Mouse (Mus musculus): ENCODE measurements at regions not wholly inside any gene's neighbourhood (a gene's known extent, or its start where the extent isn't known, plus 50 kb on each side); places are given as distances from the start of the nearest gene placed in this dataset.

DNA sequence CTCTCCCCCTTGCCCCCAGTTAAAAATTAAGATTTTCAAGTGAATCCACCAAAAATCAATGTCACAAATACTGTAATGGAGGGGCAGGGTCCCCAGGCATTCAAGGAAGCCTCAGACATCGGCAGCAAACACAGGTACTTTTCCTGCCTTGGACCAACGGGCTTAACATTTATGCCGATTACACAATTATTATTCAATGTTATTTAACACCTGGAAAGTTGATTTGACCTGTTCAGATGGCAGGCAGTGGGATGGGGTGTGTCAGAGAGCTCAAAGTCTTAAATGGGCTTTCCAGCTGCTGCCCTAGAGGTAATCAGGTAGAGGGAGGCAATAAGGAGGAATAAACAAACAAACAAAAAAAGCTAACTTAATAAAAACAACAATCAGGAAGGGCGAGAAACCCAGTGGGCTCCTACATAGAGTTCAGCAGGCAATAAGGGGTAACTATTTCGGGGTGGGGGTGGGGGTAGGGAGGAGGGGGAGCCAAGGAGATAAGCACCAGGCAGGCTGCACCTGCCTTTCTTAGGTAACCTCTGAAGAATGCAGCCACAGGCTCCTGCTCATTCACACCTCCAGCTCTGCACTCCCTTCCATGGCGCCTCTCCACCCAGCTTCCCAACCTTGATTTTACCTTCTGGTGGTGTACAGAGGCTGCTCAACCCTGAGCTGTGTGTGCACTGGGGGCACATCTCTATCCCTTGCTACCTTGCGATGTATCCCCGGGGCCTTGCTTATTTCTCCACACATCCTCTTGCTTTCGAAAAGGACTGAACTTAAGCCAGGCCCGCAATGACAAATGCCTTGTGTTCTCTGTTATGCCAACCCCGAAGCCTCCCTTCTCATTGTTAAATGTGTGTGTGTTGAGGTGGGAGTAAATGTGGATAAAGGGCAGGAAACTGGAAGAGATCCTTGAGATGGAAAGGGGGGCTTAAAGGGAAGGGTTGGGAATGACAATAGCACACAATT lies 168.9 kb upstream of the Id2 start:
- DNase-seq (ENCODE audit: low spot score in 2 of 2) = no peak

DNA sequence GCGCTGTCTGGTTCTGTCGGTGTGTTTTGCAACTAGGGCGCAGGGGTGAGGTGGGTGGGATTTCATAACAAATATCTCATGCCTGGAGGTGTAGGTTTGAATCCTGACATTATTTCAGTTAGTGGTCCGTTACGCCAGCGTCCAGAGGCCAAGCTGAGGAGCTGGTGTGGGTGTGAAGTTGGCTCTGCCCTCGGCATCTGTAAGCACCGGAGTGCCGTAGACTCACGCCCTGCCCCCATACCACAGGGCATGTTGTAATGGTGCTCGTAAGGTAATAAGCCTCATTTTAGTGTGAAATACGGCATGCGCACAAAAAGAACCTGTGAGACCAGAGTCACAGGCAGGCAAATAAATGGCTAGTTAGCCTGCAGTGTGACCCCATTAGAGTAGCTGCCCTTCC lies 168.1 kb upstream of the Id2 start:
- no peak for DNase-seq (ENCODE audit: low spot score in 2 of 2)

DNA sequence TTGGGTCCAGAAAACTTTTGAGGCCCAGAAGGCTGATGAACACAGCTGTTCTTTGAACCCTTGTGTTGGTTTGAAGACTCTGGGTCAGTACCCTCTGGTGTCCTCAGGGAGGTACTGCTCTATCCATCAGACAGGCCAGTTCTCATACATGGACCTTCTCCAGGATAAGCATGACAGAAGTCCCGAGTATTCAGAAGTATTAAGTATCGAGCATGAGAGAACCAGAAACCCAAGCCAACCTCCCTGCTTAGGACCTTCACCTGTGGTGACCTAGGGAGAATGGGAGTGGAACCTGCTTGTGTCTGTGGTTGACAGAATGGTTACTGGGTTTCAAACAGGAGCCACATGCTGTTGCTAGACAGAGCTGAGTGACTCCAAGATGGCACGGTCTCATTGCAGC lies 167.5 kb upstream of the Id2 start:
- no peak for DNase-seq (ENCODE audit: low spot score in 2 of 2)

DNA sequence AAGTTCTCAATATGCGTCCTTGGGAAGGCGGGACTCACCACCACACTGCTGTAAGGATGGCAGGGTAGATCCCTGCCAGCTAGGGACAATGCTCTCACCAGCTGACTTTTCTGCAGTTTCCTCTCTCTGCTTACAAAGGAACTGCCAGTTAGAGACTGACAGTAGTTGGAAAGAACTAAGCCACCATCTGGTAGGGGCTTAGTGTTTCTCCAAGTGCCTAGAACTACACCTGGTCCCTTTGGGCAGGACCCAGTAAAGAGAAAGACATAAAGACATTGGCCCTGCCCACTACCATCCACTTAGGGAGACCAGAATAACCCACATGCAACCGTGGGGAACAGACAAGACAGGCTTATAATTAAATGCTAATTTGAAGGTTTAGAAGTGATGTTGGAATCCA lies 165.5 kb upstream of the Id2 start:
- no peak for DNase-seq (ENCODE audit: low spot score in 2 of 2)

DNA sequence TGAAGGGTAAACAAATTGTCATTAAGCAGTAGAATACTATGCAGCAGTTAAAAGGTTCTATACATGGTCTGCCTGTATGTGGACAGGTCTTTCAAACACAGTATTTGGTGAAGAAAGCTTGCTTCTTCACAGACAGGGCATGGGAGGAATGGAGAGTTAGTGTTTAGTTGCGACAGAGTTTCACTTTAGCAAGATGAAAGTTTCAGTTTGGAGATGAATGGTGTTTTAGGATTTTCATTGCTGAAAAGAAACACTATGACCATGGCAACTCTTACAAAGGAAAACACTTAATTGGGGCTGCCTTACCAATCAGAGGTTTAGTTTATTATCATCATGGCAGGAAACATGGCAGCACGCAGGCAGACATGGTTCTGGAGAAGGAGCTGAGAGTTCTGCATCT lies 162.2 kb upstream of the Id2 start:
- DNase-seq (ENCODE audit: low spot score in 2 of 2) = no peak

DNA sequence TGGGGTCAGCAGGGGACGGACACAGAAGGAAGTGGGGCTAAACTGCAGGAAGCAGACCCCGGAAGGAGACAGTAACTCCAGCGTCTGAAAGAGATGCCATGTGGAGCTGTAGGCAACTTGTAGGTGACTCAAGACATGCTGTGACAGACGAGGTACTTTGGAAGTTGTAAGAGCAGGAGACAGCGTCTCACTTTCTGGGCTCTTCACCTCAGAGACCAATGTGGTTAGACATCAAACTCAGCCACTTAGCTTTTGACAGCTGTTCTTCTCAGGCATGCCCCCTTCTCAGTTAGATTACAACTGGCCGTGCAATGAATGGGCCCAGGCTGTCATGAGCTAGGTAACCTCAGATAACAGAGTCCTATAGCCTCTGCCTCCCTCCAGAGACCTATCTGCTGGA lies 159.3 kb upstream of the Id2 start:
- no peak for DNase-seq (ENCODE audit: low spot score in 2 of 2)

DNA sequence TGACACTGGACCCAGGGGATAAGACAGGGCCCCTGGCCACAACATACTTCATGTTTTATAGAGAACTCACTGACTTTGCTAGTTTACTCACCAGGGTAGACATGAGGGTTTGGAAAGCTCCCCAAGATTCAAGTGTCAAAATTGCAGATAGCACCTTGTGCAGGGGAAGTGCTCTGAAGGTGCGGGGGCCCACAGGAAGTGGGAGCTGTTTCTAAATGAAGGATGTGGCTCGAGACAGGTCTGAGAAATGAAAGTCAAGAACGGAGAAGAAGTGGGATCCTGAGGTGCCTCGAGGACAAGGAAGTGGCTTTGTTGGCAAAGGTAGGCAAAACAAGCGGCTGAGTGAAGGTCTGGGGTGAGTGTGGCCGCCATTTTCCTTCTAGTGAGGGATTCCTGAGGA lies 157.8 kb upstream of the Id2 start:
- DNase-seq (ENCODE audit: low spot score in 2 of 2) = no peak

DNA sequence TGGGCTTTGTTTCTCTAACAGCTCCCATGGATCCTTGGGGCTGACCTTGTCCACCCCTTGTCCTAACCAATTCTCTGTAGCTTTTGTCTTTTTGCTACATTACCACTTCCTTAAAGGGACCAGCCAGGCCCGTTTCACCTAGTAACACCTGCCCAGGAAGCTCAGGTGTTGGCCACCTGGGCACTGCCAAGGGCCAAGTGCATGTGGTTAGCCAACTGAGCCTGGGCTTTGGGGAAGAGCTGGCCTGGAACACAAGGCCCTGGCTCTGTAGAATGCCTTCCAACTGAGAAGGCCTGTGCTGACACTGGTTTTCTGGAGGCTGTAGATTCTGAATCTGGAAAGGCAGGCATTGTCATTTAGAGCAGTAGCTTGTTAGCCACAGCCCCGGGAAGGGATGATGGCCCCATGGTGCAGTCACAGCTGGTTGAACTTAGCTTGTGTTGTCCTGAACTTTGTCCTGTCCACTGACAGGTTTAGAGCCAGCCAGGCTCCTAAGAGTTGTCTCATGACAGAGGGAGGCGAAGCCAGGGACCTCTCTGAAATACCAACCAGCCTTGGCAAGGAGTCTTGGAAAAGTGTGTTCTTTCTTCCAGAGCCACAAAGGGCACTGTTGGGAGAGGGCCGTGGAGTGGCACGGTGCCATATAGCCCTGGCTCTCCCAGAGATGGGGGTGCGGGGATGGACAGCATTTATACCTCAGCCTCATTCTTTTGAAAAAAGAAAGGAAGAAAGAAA lies 156.0 kb upstream of the Id2 start:
- DNase-seq (ENCODE audit: low spot score in 2 of 2) = no peak

DNA sequence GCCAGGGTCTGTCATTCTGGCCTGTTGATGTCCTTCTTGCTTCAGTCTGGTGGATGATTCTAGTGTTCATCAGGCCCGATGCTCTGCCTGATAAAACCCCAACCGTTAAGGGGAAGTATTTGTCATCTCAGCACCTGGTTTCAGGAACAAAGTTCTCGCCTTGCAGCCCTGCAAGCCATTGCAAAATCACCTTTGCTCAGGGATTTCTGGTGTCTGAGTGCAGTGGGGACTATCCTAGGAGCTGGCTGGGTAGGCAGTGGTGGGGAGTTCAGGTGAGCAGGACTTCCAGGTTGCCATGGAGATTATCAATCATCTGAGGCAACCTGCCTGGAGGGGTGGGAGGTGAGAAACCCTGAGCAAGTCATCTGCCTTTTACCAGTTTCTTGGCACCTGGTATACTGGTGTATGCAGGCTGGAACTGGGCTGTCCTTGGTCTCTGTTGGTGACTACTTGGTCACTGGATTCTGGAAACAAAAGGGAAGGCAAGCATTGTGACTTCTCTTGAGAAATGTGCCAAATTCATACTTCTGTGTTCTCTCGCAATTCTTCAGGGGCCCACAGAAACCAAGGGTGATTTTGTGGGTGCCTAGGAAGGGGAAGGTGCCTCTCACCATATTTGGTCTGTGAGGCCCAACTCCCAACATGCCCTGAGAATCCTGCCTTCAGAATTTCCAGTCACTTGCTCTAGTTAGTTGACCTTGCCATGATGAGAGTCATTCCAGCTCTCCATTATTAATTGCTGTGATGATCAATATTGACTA lies 154.7 kb upstream of the Id2 start:
- DNase-seq (ENCODE audit: low spot score in 2 of 2) = no peak

DNA sequence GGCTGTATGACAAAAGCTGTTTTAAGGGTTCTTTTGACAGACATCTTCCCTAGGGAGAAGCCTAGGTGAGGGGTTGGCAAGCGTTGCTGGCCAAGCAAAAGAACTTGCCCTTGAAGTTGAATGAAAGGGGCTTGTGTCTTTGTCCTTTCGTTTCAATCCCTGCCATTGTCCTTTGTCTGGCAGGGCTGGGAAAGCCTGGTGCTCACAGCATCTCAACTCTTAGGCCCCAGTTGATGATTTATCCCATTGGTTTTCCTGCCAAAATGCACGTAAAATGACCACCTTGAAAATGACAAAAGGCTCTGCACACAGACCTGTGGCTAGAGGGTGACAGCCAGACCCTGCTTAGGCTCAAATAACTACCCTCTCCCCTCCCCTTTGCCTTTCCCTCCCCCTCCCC lies 153.9 kb upstream of the Id2 start:
- no peak for DNase-seq (ENCODE audit: low spot score in 2 of 2)

DNA sequence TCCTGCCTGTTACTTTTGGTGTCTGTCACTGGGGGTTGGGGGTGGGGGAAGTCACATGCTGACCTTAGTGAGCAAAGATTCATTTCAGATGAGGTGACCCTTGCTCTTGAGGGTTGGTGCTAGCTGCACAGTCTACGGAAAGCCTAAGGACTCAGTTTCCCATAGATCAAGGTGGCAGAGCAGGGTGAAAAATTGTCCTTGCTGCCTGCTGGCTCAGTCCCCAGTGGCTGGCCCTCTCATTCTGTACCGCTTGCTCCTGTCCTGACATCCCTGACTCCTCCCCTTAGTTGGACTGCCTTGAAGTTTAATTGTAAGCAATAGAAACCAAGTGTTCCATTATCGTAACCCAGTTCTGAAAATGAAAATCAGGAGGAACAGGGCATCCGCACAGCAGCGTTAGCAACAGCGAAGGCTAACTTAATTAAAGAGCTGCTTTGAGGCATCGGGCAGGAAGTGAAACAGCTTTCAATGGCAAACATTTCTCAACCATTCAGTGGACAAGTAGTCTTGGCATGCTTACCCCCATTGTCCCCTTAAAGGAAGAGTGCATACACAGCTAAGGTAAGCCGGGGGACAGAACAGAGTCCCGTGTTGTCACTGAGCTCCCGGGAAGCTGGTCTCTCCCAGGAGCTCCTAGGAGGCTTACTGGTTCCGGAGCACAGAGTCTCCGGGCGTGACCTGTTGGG lies 151.9 kb upstream of the Id2 start:
- no peak for DNase-seq (ENCODE audit: low spot score in 2 of 2)

DNA sequence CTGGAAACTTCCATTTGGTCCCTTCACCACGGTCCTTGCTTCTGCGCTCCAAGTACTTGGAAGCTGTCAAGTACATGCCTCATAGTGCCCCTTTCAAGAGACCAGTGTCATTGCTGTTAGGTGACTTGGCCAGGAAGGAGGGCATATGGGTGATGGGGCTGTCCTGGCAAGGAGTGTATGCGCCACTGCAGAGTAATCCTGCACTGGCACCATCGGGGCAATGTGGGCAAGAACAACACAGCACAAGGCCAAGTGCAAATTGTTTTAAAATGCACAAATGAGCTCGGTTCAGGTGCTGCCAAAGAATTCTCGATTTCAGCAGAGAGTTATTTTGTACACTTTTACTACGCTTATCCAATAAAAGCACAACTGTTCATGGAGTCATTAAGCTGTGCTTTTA lies 149.6 kb upstream of the Id2 start:
- no peak for DNase-seq (ENCODE audit: low spot score in 2 of 2)

DNA sequence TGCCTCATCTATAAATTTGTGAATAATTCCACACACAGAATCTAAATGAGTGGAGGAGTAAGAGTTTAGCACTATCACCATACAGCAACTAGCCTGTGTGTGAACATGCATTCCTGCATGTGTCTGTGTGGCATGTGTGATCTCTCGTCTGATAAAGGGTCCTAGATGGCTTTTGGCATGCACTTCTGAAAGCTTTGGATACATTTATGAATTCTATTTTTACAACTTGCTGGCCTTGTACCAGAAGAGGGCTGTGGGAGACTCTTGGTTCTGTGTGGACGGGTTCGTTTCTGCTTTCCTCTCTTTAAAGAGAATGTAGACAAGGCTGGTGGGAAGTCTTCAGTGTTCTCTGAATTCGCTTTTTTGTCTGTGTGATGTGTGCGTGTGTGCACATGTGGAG lies 148.7 kb upstream of the Id2 start:
- no peak for DNase-seq (ENCODE audit: low spot score in 2 of 2)

DNA sequence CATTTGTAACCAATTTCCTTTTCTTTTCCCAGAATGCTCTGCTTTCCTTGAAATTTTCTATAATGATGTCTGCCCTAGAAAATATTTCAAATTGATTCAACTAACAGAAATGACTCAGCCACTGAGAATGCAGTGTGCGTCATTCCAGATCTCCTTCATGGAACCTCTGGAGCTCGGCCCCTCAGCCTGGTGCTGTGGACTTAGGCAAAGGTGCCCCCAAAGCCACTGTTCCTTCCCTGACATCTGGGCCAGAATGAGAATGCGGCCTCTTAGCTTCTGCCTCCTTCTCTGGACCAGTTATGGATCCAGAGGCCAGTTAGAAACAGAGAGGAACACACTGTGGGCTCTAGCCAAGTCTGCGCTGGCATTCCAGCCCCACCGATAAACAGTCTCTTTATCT lies 148.3 kb upstream of the Id2 start:
- no peak for DNase-seq (ENCODE audit: low spot score in 2 of 2)

DNA sequence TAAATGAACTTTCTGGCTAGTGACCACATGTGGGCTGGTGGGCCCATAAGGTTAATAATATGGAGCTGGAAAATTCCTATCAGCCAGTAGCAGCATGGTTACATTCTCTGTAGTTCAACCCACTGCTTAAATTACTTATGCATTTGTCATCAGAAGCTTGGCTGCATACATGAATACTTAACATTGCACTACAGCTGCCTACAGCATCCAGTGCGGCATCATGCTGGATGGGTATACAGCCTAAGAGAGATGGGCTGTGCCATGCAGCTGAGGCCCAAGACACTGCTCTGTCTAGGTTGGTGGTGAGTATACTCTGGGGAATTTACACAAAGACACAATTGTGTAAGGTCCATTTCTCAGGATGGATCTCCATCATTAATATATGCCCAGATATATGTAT lies 147.7 kb upstream of the Id2 start:
- DNase-seq (ENCODE audit: low spot score in 2 of 2) = no peak

DNA sequence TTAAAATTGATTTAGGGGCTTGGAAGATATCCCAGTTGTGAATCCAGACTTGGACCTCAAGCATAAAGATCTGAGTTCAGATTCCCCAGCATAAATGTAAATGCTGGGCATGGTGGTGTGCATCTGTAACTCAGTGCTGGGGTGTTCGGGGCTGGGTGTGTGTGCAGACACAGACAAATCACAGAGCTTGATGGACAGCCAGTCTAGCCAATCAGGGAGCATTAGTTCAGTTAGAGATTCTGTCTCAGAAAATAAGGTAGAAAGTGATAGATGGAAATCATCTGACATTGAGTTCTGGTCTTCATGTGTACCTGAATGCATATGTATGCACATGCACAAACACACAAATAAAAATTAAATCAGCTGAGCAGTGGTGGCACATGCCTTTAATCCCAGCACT lies 147.0 kb upstream of the Id2 start:
- no peak for DNase-seq (ENCODE audit: low spot score in 2 of 2)

DNA sequence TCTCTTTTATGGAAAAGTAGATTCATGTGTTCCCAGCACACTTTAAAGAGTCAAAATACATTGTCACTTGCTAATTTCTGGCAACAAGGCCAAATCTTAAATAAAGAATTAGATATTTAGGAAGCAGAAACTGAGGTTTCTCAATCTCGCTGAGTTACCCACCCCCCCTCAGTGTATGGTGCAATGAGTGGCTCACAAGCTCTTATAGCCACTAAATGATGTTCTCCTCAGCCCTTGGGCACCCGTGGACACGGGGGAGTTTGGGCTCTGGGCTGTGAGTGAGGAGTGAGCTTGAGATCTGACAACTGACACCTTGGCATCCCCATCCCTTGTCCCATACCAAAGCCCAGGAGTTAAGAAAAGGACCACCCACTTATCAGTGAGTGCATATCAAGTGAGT lies 145.4 kb upstream of the Id2 start:
- DNase-seq (ENCODE audit: low spot score in 2 of 2) = no peak

DNA sequence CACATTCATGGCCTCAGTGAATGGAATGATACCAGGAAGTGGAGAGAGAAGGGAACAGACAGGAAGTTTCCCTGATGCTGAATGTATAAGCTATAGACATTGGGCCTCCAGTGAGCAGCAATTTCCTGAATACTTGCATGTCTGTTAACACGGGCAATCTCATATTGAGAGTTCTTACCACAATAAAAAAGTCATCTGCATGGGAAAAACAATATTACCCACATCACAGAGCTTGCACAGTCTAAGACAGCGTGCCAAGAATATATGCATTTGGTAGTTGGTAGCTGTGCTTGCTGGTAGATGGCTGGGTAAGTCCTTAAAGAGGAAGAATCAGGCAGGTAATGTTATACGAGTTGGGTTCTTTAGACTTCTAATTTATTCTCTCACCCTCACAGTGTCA lies 144.7 kb upstream of the Id2 start:
- no peak for DNase-seq (ENCODE audit: low spot score in 2 of 2)

DNA sequence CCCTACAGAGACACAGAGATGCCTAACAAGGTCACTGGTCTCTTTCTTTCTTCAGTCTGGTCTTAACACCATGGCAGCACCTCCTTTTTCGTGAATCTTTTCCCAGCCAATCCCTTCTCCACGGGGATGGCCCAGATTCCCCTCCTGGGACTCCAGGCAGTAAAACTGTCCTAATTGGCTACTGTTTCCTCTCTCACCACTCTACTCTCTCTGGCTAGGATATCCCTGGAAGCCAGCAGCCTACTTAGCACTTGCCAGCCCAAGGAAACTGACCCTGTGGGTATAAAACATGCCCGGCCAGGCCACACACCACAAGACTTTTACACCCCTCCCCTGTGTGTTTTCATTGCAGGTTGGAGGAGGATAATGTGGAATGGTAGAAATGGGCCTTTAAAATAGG lies 143.9 kb upstream of the Id2 start:
- DNase-seq (ENCODE audit: low spot score in 2 of 2) = no peak

DNA sequence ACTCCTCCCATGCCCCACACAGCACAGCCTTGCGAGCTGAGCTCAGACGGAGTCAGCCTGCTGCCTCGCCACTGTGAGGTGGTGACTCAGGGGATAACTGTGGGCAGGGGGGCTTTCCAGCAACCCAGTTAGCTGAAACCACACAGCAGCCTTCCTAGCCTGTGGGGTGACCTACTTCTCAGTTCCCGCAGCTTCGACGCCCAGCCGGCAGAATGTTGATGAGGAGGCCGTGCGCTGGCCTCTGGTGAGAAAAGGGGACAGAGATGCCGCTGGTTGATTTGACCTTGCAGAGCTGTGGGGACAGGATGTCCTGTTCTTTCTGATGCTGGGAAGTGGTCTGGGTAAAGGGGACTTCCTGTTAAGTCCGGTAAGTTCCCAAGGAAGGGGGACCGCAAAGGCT lies 143.2 kb upstream of the Id2 start:
- DNase-seq (ENCODE audit: low spot score in 2 of 2) = no peak

DNA sequence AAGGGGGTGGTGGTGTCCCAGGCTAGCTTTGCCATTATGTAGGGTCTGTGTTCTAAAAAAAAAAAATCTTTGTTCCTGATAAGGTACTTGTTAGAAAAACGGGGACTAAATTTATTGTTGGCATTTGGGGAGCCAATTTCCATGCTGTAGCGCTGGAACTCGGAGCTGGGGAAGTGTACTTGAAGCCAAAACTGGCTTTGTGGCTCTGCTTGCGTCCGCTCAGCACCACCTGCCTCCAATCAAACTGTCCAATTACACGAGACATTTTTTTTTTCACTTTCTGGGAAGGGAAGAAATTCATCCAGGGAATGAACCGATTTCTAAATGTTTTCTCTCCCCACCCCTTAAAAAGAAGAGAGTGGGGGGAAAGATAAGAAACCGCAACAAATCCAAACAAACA lies 138.1 kb upstream of the Id2 start:
- DNase-seq (ENCODE audit: low spot score in 2 of 2) = peak; percentile 24 to 55

DNA sequence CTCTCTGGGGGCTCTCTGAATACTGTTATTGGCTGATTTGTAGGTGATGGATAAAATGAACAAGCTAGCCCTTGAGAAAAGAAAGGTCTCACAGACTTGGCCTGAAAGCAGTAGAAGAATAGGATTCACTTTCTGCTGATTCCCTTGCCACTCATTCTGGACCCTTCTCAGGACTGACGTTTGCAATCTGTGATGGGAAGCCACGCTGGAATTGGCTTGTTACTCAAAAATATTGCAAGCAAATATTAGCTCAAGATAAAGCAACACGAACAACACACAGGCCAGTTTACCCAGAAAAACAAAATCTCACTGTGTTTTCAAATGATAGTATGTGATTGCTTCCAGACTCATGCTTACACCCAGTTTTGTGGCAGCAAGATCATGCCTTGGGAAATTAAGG lies 137.7 kb upstream of the Id2 start:
- DNase-seq (ENCODE audit: low spot score in 2 of 2) = peak in 1 of 2 experiments; percentile 54

Data from heart, adult 9 months (tissue).